Mouse (Mus musculus): ENCODE results near the gene Plscr3. TPM values are rescaled to one million over a fixed set of nuclear protein-coding genes. Genes with fewer than 3 reads are reported as not detected.

Gene Plscr3
- polyA plus RNA-seq, 1 experiment from 2014 or later, result 132 TPM

DNA sequence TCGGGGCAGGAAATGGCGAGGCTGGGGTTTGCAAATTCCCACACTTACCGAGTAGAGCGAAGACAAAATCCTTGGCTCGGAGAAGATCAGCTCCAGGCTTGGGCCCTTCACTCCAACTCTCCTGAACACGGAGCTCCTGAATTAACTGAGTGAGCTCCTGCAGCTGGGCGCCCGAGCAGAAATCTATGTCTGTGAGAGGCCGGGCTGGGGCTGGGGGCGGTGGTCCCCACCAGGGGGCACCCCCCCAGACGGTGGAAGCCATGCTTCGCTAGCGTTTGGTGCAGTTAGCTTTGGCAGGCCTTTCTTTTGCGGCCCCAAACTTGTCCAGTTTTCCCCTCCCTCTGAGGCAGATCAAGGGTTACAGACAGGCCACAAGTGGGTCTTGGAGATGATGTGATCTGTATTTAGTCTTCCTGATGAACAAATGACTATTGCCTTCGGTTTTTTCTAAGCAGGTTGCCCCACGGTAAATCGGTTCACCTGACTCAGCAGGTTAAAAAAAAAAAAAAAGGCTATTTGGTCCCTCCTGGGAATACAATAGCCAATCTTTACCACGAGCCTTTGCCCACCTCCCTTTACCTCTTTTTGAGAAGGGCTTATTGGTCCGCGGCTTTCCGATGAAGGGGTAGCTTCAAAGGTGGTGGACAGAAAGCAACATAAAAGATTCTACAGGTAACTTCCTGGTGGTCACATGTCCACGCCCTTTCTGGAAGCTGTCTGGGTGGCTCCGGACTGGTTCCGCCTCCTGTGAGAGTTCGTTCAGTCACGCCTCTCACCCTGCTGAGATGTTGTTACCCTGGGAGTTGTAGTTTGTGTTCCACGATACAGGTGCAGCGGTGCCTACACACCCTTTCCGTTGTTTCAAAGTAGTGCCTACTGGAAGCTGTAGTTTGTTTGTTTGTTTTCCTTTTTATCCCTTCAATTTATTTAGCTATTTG is 40.9 kb upstream of the Plscr3 start, which contains the start of gene Tmem102:
Gene Tmem102 (minus strand): TSS at position 653 of the 938 bp plus-strand sequence.
- peak within 1 kb of the TSS; percentile 97 for H3K4me2 ChIP-seq
- no peaks in the 10 kb centered on the region for H3K36me3 ChIP-seq
- H3K9me3 ChIP-seq, result no peaks in the 10 kb centered on the region
- H3K9ac ChIP-seq, result no peak within 1 kb of the TSS
- H3K4me3 ChIP-seq, result peak within 1 kb of the TSS; percentile 60
- WGBS, result 12% methylated on average over 29 of the region's 29 CpGs
- peaks cover 49% of the 10 kb centered on the region for H3K4me1 ChIP-seq
- H3K27me3 ChIP-seq, result peaks cover 54% of the 10 kb centered on the region
- no peak for ATAC-seq (ENCODE audit: insufficient number of reproducible peaks, low FRiP score, low TSS enrichment, low read depth)
- no peak within 1 kb of the TSS for H3K27ac ChIP-seq

GRCm38 (mm10) chr11:69806378-69806777 is 39.8 kb upstream of the Plscr3 start:
- H3K4me1 ChIP-seq, result peaks cover 38% of the 10 kb centered on the region
- H3K36me3 ChIP-seq, result no peaks in the 10 kb centered on the region
- 83% methylated on average over 4 of the region's 4 CpGs for WGBS
- H3K4me2 ChIP-seq, result no peak overlapping the region
- H3K9ac ChIP-seq, result no peak overlapping the region
- no peak overlapping the region for H3K4me3 ChIP-seq
- no peak for ATAC-seq (ENCODE audit: insufficient number of reproducible peaks, low FRiP score, low TSS enrichment, low read depth)
- H3K27ac ChIP-seq, result no peak overlapping the region
- H3K9me3 ChIP-seq, result no peaks in the 10 kb centered on the region
- H3K27me3 ChIP-seq, result peaks cover 45% of the 10 kb centered on the region

DNA sequence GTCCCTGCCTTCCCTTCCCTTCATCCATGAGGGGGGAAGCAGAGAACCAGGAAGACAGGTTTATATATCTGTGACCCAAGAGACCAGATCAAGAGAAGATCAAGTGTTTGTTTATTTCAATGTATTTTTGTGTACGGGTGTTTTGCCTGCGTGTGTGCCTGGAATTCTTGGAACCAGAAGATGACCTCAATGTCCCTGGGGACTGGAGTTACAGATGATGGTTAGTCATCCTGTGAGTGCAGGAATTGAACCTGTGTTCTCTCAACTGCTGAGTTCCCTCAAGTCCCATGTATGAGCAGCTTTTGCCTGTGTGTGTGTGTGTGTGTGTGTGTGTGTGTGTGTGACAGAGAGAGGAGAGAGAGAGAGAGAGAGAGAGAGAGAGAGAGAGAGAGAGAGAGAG is 38.5 kb upstream of the Plscr3 start:
- Histone ChIP-seq H3K4me2 (no peak overlapping the region), H3K9me3 (no peaks in the 10 kb centered on the region), H3K27me3 (peaks cover 36% of the 10 kb centered on the region), H3K9ac (no peak overlapping the region), H3K4me1 (peaks cover 25% of the 10 kb centered on the region), H3K4me3 (no peak overlapping the region), H3K36me3 (no peaks in the 10 kb centered on the region), H3K27ac (no peak overlapping the region)
- no peak for ATAC-seq (ENCODE audit: insufficient number of reproducible peaks, low FRiP score, low TSS enrichment, low read depth)
- WGBS, result 81% methylated on average over 2 of the region's 2 CpGs

DNA sequence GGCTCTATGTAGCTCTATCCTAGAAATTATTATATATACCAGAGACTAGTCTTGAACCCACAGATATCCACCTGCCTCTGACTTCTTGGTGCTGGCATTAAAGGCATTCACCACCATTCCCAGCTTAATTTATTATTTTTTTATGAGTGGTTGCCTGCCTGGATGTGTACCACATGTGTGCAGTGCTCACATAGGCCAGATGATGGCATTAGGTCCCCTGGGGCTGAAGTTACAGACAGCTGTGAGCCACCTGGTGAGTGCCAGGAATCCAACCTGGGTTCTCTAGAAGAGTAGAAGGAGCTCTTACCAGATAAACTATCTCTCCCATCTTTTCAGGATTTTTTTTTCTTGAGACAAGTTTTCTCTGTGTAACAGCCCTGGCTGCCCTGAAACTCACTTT is 35.9 kb upstream of the Plscr3 start:
- H3K4me1 ChIP-seq, result no peaks in the 10 kb centered on the region; the same call in 1 of the 2 replicates
- H3K36me3 ChIP-seq, result no peaks in the 10 kb centered on the region
- peaks cover 17% of the 10 kb centered on the region for H3K27me3 ChIP-seq
- no peak overlapping the region for H3K27ac ChIP-seq
- no peak for ATAC-seq (ENCODE audit: insufficient number of reproducible peaks, low FRiP score, low TSS enrichment, low read depth)
- H3K4me3 ChIP-seq, result no peak overlapping the region
- no peaks in the 10 kb centered on the region for H3K9me3 ChIP-seq
- no peak overlapping the region for H3K9ac ChIP-seq
- no peak overlapping the region for H3K4me2 ChIP-seq

GRCm38 (mm10) chr11:69815155-69815554 is 31.0 kb upstream of the Plscr3 start, which contains the start of gene Gm39566:
Gene Gm39566 (minus strand): TSS chr11:69815298.
- WGBS, result 62% methylated on average over 10 of the region's 10 CpGs
- no peak within 1 kb of the TSS for H3K27ac ChIP-seq

DNA sequence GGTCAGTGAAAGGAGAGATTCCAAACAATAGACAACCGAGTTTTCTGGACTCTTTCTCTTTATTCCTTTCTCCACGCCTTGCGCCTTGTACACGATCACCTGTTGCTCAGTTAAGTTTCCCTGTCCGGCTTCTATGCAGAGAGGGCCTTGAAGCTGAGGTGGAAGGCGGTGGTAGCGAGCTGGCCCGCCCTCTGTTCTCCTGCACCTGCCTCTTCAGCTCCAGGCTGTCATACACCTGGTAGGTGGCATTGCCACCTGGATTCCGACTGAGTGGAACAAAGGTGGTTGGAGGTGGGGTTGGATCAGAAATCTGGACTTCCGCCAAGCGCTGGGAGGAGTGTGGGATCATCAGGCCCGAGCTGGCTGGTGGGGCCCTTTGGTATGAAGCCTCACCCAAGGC is 29.7 kb upstream of the Plscr3 start:
- H3K4me3 ChIP-seq, result no peak overlapping the region
- no peak overlapping the region for H3K9ac ChIP-seq
- no peak overlapping the region for H3K27ac ChIP-seq
- no peaks in the 10 kb centered on the region for H3K27me3 ChIP-seq
- ATAC-seq (ENCODE audit: insufficient number of reproducible peaks, low FRiP score, low TSS enrichment, low read depth), result no peak
- H3K4me1 ChIP-seq, result no peaks in the 10 kb centered on the region
- no peaks in the 10 kb centered on the region for H3K36me3 ChIP-seq
- H3K4me2 ChIP-seq, result no peak overlapping the region
- no peaks in the 10 kb centered on the region for H3K9me3 ChIP-seq
- WGBS, result 89% methylated on average over 12 of the region's 12 CpGs

More at GRCm38 (mm10) chr11:69815155-69815554, 31.0 kb upstream of the Plscr3 start, which contains the start of gene Gm39566:
- Histone ChIP-seq H3K36me3 (no peaks in the 10 kb centered on the region), H3K27me3 (no peaks in the 10 kb centered on the region), H3K4me1 (no peaks in the 10 kb centered on the region), H3K9me3 (no peaks in the 10 kb centered on the region), H3K9ac (no peak within 1 kb of the TSS), H3K4me2 (no peak within 1 kb of the TSS), H3K4me3 (no peak within 1 kb of the TSS)
- no peak for ATAC-seq (ENCODE audit: insufficient number of reproducible peaks, low FRiP score, low TSS enrichment, low read depth)

DNA sequence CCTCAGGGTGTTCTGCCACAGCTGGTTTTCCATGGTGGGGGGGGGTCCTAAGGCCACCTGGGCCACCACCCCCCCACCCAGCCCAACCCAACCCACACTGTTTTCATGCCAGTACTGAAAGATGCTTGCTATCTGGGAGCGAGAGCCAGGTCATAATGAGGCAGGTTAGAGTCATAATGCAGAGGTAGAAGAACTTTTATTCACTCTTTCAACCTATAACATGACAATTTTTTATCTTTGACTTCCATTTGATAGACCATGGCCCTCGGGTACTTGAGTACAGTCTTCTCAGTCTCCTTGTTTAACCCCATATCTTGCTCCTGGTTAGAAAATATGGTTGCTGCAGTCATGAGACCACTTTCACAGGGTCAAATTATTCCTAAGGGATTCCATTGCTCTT is 27.8 kb upstream of the Plscr3 start, which contains the start of gene Spem2:
Gene Spem2 (minus strand): TSS at position 101 of the 400 bp plus-strand sequence.
- Histone ChIP-seq H3K36me3 (no peaks in the 10 kb centered on the region), H3K27me3 (no peaks in the 10 kb centered on the region), H3K9me3 (no peaks in the 10 kb centered on the region), H3K4me3 (no peak within 1 kb of the TSS), H3K4me1 (no peaks in the 10 kb centered on the region), H3K9ac (no peak within 1 kb of the TSS), H3K27ac (no peak within 1 kb of the TSS), H3K4me2 (no peak within 1 kb of the TSS)
- ATAC-seq (ENCODE audit: insufficient number of reproducible peaks, low FRiP score, low TSS enrichment, low read depth), result no peak
- WGBS, result 68% methylated on average over 2 of the region's 2 CpGs

DNA sequence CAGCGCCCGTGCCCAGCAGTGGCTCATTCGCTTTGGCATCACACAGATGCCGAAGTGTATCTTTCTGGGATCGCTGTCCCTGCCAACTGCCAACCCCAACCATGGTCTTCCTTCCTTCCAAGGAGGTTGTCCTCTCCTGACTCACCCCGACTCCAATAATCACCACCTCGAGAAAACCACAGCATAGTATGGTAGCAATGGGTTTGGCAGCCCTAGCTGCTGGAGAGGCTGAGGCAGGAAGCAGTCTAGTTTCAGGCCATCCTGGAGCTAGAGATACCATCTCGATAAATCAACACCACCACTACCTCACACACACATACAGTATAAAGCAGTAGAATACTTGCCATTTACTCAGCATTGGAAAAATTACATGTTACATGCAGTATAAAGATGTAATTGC is 27.3 kb upstream of the Plscr3 start:
- WGBS, result 91% methylated on average over 8 of the region's 8 CpGs
- no peak for ATAC-seq (ENCODE audit: insufficient number of reproducible peaks, low FRiP score, low TSS enrichment, low read depth)
- no peak overlapping the region for H3K4me2 ChIP-seq
- no peak overlapping the region for H3K4me3 ChIP-seq
- H3K9ac ChIP-seq, result no peak overlapping the region
- H3K36me3 ChIP-seq, result 0 out of 2 replicates have a peak, but pooled peaks cover under 1% of the 10 kb centered on the region
- no peak overlapping the region for H3K27ac ChIP-seq
- H3K4me1 ChIP-seq, result no peaks in the 10 kb centered on the region
- H3K9me3 ChIP-seq, result no peaks in the 10 kb centered on the region
- H3K27me3 ChIP-seq, result no peaks in the 10 kb centered on the region

- no peaks in the 10 kb centered on the region for H3K9me3 ChIP-seq
- no peaks in the 10 kb centered on the region for H3K4me1 ChIP-seq
- no peak within 1 kb of the TSS for H3K27ac ChIP-seq
- no peaks in the 10 kb centered on the region for H3K27me3 ChIP-seq
- no peak within 1 kb of the TSS for H3K9ac ChIP-seq
- H3K4me3 ChIP-seq, result no peak within 1 kb of the TSS
- ATAC-seq (ENCODE audit: insufficient number of reproducible peaks, low FRiP score, low TSS enrichment, low read depth), result no peak
- peaks cover 28% of the 10 kb centered on the region for H3K36me3 ChIP-seq
- 81% methylated on average over 3 of the region's 3 CpGs for WGBS
- no peak within 1 kb of the TSS for H3K4me2 ChIP-seq
Measured at GRCm38 (mm10) chr11:69822080-69822479, 24.1 kb upstream of the Plscr3 start, which contains the start of gene Spem1. Gene Spem1 (minus strand): TSS chr11:69822180.

GRCm38 (mm10) chr11:69823456-69823855 is 22.7 kb upstream of the Plscr3 start:
- Histone ChIP-seq H3K4me2 (no peak overlapping the region), H3K9ac (no peak overlapping the region), H3K9me3 (no peaks in the 10 kb centered on the region), H3K27me3 (no peaks in the 10 kb centered on the region), H3K27ac (no peak overlapping the region), H3K4me1 (no peaks in the 10 kb centered on the region), H3K4me3 (no peak overlapping the region), H3K36me3 (peaks cover 42% of the 10 kb centered on the region)
- WGBS, result 66% methylated on average over 2 of the region's 2 CpGs
- ATAC-seq (ENCODE audit: insufficient number of reproducible peaks, low FRiP score, low TSS enrichment, low read depth), result no peak

- WGBS, result 70% methylated on average over 5 of the region's 5 CpGs
- Histone ChIP-seq H3K4me1 (peaks cover 4% of the 10 kb centered on the region), H3K27ac (no peak overlapping the region), H3K4me3 (no peak overlapping the region), H3K36me3 (peaks cover 62% of the 10 kb centered on the region), H3K9ac (no peak overlapping the region), H3K27me3 (no peaks in the 10 kb centered on the region), H3K4me2 (no peak overlapping the region), H3K9me3 (no peaks in the 10 kb centered on the region)
- no peak for ATAC-seq (ENCODE audit: insufficient number of reproducible peaks, low FRiP score, low TSS enrichment, low read depth)
Measured at GRCm38 (mm10) chr11:69828832-69829231, 17.3 kb upstream of the Plscr3 start.

DNA sequence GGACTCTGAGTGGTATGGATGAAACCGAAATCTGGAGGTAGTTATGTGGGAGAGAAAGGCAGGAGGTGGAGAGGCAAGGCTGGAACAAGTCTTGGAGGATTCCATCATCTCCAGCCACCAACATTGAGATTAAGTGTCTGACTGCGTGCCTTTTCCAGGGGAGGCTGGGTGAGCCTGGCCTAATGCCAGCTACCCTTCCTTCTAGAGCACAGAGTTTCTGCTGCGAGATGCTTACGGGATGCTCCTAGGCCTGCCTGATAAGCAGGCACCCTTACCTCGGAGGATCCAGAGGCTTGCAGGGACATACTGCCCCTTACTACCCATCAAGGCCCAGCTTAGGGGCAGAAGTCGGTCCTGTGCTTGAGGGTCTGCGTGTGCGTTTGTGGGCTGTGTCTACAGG is 12.6 kb upstream of the Plscr3 start:
- Histone ChIP-seq H3K9ac (peak overlapping the region; percentile 50; the same call in 1 of the 2 replicates), H3K4me1 (peaks cover 37% of the 10 kb centered on the region), H3K4me2 (peak overlapping the region; percentile 89), H3K9me3 (no peaks in the 10 kb centered on the region), H3K27ac (no peak overlapping the region), H3K4me3 (peak overlapping the region; percentile 45), H3K27me3 (no peaks in the 10 kb centered on the region), H3K36me3 (peaks cover 20% of the 10 kb centered on the region)
- no peak for ATAC-seq (ENCODE audit: insufficient number of reproducible peaks, low FRiP score, low TSS enrichment, low read depth)
- WGBS, result 54% methylated on average over 8 of the region's 8 CpGs
